Mouse (Mus musculus): ENCODE results near the gene Arhgap24. TPM values are rescaled to one million over a fixed set of nuclear protein-coding genes. Genes with fewer than 3 reads are reported as not detected.

The Arhgap24 gene
- polyA plus RNA-seq, 1 experiment from 2014 or later: 10.0 TPM

DNA sequence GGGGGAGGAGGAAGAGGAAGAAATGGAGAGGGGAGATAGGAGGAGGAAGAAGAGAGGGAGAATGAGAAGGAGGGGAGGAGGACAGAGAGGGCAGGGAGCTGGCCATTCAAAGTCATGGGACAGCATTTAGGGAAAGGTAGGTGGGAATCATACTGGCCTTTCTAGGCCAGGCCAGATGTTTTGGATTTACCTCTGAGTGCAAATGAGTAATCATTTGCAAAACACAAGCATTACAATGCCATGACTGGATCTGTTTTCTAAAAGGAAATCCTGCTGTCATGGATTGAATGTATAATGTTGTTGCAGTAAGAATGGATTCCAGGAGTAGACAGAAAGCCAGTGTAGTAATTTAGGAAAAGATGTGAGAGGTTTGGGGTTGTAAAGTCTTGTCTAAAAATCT lies 66.6 kb downstream of the Arhgap24 start:
- no peak for ATAC-seq (ENCODE audit: insufficient number of reproducible peaks, low FRiP score)
- no peaks in the 10 kb centered on the region for H3K9me3 ChIP-seq (replicated peaks)
- no peak overlapping the region for H3K4me2 ChIP-seq
- no peak overlapping the region for H3K9ac ChIP-seq
- H3K27me3 ChIP-seq (replicated peaks): no peaks in the 10 kb centered on the region
- no peak overlapping the region for H3K4me3 ChIP-seq
- H3K36me3 ChIP-seq: no peaks in the 10 kb centered on the region
- no peak overlapping the region for H3K27ac ChIP-seq (ENCODE audit: poor library complexity, severe bottlenecking)
- 0 out of 2 replicates have a peak, but pooled peaks cover 4% of the 10 kb centered on the region for H3K4me1 ChIP-seq (replicated peaks)

DNA sequence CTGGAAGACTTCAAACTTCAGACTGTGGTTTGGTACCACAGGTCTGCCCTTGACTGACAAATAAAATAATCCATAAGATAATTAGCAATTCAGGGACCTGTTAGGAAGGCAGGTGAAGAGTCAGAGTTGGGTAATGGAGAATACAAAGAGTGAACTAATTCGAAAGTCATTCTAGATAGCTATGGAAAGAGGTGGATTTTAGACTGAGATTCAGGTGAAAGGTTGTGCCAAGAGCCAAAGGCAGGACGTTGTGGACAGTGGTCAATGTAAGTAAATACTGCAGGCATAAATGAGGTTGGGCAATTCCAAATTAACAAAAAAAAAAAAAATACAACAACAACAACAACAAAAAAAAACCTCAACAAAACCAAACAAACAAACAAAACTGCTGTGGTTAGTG lies 67.2 kb downstream of the Arhgap24 start:
- no peak overlapping the region for H3K9ac ChIP-seq
- H3K4me1 ChIP-seq (replicated peaks): 0 out of 2 replicates have a peak, but pooled peaks cover 4% of the 10 kb centered on the region
- H3K4me2 ChIP-seq: no peak overlapping the region
- no peak overlapping the region for H3K4me3 ChIP-seq
- H3K27ac ChIP-seq (ENCODE audit: poor library complexity, severe bottlenecking): no peak overlapping the region
- no peaks in the 10 kb centered on the region for H3K27me3 ChIP-seq (replicated peaks)
- H3K36me3 ChIP-seq: no peaks in the 10 kb centered on the region
- ATAC-seq (ENCODE audit: insufficient number of reproducible peaks, low FRiP score): no peak
- 69% methylated on average over 2 of the region's 2 CpGs for WGBS
- H3K9me3 ChIP-seq (replicated peaks): no peaks in the 10 kb centered on the region

DNA sequence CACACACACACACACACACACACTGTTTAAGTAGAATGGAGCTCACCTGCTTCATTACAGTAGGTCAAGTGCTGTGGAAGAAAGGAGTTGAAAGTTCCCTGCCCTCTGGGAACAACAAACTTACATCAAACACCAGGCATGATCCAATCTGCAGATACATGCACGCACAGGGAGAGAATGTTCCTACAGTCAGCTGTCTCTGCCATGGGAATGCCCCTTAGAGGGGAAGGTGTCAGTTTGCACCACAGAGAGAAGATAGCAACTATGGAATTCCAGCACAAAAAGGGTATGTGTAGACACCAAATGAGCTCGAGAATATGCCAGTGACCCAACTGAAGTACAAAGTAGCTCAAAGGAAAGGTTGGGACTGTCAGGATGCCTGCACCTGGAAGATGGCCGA lies 69.0 kb downstream of the Arhgap24 start:
- no peak for ATAC-seq (ENCODE audit: insufficient number of reproducible peaks, low FRiP score)
- Histone ChIP-seq H3K9ac (no peak overlapping the region), H3K36me3 (no peaks in the 10 kb centered on the region), H3K27ac (ENCODE audit: poor library complexity, severe bottlenecking) (no peak overlapping the region), H3K27me3 (replicated peaks) (no peaks in the 10 kb centered on the region), H3K4me2 (no peak overlapping the region), H3K4me3 (no peak overlapping the region), H3K4me1 (replicated peaks) (0 out of 2 replicates have a peak, but pooled peaks cover 4% of the 10 kb centered on the region), H3K9me3 (replicated peaks) (no peaks in the 10 kb centered on the region)
- 38% methylated on average over 3 of the region's 3 CpGs for WGBS

DNA sequence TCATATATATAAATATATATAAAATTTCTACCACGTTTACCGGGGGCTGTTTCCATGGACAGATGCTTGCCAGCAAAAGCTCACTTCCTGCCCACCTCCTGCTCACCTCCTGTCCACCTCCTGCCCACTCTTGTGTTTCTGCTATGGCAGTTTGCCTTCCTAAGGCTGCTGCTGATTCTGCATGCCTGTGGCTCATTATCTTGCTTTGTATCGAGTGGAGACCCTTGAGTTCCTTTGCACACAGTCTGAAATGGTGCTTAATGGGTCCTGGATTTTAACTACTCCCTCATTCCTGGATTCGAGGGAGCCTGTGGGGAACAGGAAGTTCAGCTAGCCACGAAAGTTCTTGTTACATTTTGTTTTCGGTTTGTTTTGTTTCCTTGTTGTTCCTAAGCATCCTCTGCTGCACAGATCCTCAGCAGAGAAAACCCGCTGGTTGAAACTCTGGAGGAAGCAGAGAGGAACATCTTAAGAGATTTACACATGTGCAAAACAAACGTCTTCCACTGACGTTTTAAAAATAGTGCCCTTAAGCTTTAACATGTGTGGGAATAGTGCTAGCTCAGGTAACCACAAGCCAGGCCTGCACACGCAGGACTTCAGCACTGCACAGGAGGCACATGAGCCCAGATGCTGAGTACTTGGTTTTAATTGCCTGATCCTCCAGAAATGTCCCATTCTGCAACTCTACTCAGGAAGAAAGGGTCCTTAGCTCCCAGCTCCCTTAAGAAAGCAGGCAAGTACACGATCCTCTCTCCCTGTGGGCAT lies 69.9 kb downstream of the Arhgap24 start:
- Histone ChIP-seq H3K9me3 (replicated peaks) (no peaks in the 10 kb centered on the region), H3K4me2 (no peak overlapping the region), H3K9ac (no peak overlapping the region), H3K4me3 (no peak overlapping the region), H3K27me3 (replicated peaks) (no peaks in the 10 kb centered on the region), H3K36me3 (no peaks in the 10 kb centered on the region), H3K27ac (ENCODE audit: poor library complexity, severe bottlenecking) (no peak overlapping the region), H3K4me1 (replicated peaks) (0 out of 2 replicates have a peak, but pooled peaks cover 4% of the 10 kb centered on the region)
- 48% methylated on average over 11 of the region's 11 CpGs for WGBS
- ATAC-seq (ENCODE audit: insufficient number of reproducible peaks, low FRiP score): no peak

DNA sequence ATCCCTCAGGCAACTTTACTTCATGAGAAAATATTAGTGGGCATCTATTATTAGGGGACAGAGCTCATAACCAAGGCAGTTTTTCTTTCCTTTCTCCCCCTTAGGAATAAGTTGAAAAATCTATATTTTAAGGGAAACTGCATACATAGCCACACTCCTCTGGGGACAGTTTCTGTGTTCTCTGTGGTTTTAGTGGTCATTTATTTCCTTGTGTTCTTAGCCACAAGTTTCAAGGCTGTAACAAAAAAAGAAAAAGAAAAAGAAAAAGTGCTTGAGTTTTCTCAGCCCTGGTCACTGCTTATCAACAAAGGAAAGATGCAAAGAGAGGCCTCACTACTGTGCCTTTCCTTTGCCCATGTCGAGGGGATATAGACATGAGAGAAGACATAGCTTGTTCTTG lies 71.3 kb downstream of the Arhgap24 start:
- Histone ChIP-seq H3K4me3 (no peak overlapping the region), H3K36me3 (no peaks in the 10 kb centered on the region), H3K27ac (ENCODE audit: poor library complexity, severe bottlenecking) (no peak overlapping the region), H3K9me3 (replicated peaks) (no peaks in the 10 kb centered on the region), H3K9ac (no peak overlapping the region), H3K4me1 (replicated peaks) (0 out of 2 replicates have a peak, but pooled peaks cover 4% of the 10 kb centered on the region), H3K27me3 (replicated peaks) (no peaks in the 10 kb centered on the region), H3K4me2 (no peak overlapping the region)
- 58% methylated on average over 1 of the region's 1 CpGs for WGBS
- ATAC-seq (ENCODE audit: insufficient number of reproducible peaks, low FRiP score): no peak

DNA sequence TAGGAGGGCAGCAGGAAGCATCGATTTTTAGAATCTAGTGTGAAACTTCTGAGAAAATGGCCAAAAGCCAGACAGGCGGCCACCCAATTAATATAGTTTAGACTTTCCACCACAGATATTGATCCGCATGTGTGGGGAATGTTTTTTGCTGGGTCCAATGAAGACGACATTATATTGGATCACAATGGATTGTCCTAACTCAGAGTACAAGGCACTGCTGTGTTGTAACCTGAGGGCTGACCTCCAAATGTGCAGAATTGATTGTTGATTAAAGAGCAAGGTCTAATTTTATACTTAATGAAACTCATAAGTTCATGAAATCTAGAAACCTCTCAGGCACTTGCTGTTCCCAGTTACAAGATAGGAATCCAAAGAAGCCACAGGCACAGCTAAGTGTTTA lies 74.8 kb downstream of the Arhgap24 start:
- Histone ChIP-seq H3K27me3 (replicated peaks) (no peaks in the 10 kb centered on the region), H3K9me3 (replicated peaks) (no peaks in the 10 kb centered on the region), H3K9ac (no peak overlapping the region), H3K27ac (ENCODE audit: poor library complexity, severe bottlenecking) (no peak overlapping the region), H3K4me2 (no peak overlapping the region), H3K4me1 (replicated peaks) (0 out of 2 replicates have a peak, but pooled peaks cover 2% of the 10 kb centered on the region), H3K36me3 (no peaks in the 10 kb centered on the region), H3K4me3 (no peak overlapping the region)
- no peak for ATAC-seq (ENCODE audit: insufficient number of reproducible peaks, low FRiP score)
- 84% methylated on average over 4 of the region's 4 CpGs for WGBS

DNA sequence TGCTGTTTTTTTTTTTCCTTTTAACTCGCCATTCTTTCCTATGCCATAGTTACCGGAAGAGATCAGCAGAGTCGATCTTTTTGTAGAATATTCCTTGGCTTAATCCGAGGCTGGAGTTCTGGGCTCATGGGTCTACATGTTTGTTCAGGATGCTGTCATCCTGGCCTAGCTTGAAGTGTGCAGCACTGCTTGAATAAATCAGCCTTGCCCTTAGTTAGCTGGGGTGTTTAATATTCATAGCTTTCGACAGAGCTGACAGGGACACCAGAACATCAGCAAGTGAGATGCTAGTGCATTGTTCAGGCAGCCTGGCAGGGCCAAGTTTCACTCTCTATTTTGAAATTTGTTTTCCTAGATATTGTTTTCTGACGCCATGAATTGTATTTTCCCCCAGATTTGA lies 79.1 kb downstream of the Arhgap24 start:
- Histone ChIP-seq H3K27me3 (replicated peaks) (no peaks in the 10 kb centered on the region), H3K27ac (ENCODE audit: poor library complexity, severe bottlenecking) (no peak overlapping the region), H3K9me3 (replicated peaks) (no peaks in the 10 kb centered on the region), H3K4me3 (no peak overlapping the region), H3K36me3 (no peaks in the 10 kb centered on the region), H3K4me1 (replicated peaks) (no peaks in the 10 kb centered on the region), H3K9ac (no peak overlapping the region), H3K4me2 (no peak overlapping the region)
- 75% methylated on average over 6 of the region's 6 CpGs for WGBS
- ATAC-seq (ENCODE audit: insufficient number of reproducible peaks, low FRiP score): no peak

DNA sequence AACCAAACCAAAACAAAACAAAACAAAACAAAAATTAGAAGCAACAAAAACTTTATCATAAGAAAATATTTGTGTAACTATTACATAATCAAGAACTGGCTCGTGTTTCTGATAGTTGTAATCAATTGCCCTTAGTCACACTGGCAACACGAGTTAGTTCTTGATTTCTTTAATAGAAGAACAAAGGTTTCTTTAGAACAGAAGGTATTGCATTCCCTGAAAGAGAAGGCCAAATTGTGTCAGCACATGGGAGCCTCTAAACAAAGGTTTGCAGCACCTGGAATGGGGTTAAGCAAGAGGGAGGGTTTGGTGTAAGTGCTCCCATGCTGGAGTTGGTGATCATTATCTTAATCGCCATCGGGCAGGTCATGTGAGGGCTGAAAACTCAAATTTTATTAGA lies 82.8 kb downstream of the Arhgap24 start:
- 63% methylated on average over 4 of the region's 4 CpGs for WGBS

DNA sequence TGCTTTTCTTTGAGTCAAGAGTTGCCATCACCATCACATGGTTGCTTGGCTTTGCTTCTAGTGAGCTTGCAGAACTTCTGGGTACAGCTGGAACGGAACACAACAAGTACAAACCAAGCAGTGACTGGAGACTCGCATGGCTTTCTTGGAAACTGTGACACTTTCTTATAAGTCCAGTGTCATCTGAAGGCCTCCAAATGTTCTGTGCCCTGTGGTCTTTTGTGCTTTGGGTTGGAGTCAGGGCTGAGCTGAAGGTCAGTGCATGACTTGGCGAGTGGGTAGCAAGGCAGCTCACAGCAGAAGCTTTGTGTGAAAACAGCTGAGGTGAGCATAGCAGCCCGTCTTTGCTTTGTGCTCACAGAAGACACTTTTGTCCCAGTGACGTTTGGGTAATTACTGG lies 87.6 kb downstream of the Arhgap24 start:
- no peak overlapping the region for H3K4me2 ChIP-seq
- H3K9ac ChIP-seq: no peak overlapping the region
- ATAC-seq (ENCODE audit: insufficient number of reproducible peaks, low FRiP score): no peak
- WGBS: 70% methylated on average over 5 of the region's 5 CpGs
- no peaks in the 10 kb centered on the region for H3K9me3 ChIP-seq (replicated peaks)
- no peaks in the 10 kb centered on the region for H3K36me3 ChIP-seq
- no peak overlapping the region for H3K27ac ChIP-seq (ENCODE audit: poor library complexity, severe bottlenecking)
- H3K4me3 ChIP-seq: no peak overlapping the region
- H3K27me3 ChIP-seq (replicated peaks): no peaks in the 10 kb centered on the region
- no peaks in the 10 kb centered on the region for H3K4me1 ChIP-seq (replicated peaks)

More for the DNA sequence above, 82.8 kb downstream of the Arhgap24 start:
- H3K9me3 ChIP-seq (replicated peaks): no peaks in the 10 kb centered on the region
- no peaks in the 10 kb centered on the region for H3K4me1 ChIP-seq (replicated peaks)
- ATAC-seq (ENCODE audit: insufficient number of reproducible peaks, low FRiP score): no peak
- no peak overlapping the region for H3K9ac ChIP-seq
- H3K4me3 ChIP-seq: no peak overlapping the region
- no peak overlapping the region for H3K4me2 ChIP-seq
- no peaks in the 10 kb centered on the region for H3K27me3 ChIP-seq (replicated peaks)
- H3K27ac ChIP-seq (ENCODE audit: poor library complexity, severe bottlenecking): no peak overlapping the region
- H3K36me3 ChIP-seq: no peaks in the 10 kb centered on the region

DNA sequence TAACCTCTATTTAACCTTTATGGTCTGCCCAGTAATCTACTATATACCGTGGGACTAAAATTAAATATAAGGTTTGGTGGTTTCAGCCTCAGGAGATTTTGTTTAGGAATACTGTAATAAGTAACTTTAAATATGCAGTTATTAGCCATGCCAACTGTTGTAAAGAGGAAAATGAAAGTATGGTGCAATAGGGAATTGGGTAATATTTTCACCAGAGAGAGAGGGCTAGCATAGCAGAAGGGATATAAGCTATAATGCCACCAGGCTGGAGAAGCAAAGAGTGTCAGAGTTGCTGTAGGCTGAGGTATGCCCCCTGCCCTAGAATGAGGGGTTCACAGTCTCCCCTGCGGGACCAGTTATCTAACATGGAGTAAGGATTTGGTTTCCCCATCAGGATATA lies 90.3 kb downstream of the Arhgap24 start:
- no peak overlapping the region for H3K4me3 ChIP-seq
- no peak for ATAC-seq (ENCODE audit: insufficient number of reproducible peaks, low FRiP score)
- no peak overlapping the region for H3K4me2 ChIP-seq
- H3K9ac ChIP-seq: no peak overlapping the region
- H3K4me1 ChIP-seq (replicated peaks): no peaks in the 10 kb centered on the region
- no peak overlapping the region for H3K27ac ChIP-seq (ENCODE audit: poor library complexity, severe bottlenecking)
- no peaks in the 10 kb centered on the region for H3K36me3 ChIP-seq
- H3K9me3 ChIP-seq (replicated peaks): no peaks in the 10 kb centered on the region; the same call in 1 of the 2 replicates
- no peaks in the 10 kb centered on the region for H3K27me3 ChIP-seq (replicated peaks)
- 80% methylated on average over 2 of the region's 2 CpGs for WGBS

DNA sequence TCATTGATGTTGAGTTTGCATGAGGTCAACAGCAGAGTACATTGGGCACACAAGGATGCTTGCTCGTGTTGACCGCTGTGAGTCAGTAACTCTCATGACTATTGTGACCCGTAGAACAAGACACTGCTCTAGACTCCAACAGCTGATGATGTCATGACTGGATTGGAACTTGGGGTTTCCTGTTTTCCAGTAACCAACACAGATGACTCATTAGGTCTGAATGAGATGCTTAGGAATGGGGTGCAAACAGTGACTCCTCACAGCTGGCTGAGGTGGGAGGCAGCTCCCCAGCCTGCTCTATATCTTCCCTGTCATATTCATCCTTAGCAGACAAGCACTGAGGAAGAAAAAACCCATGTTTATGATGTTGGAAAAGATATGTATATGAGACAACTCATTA lies 95.6 kb downstream of the Arhgap24 start:
- Histone ChIP-seq H3K4me3 (no peak overlapping the region), H3K4me1 (replicated peaks) (no peaks in the 10 kb centered on the region), H3K27me3 (replicated peaks) (no peaks in the 10 kb centered on the region), H3K9ac (no peak overlapping the region), H3K4me2 (no peak overlapping the region), H3K9me3 (replicated peaks) (no peaks in the 10 kb centered on the region; the same call in 1 of the 2 replicates), H3K36me3 (no peaks in the 10 kb centered on the region), H3K27ac (ENCODE audit: poor library complexity, severe bottlenecking) (no peak overlapping the region)
- no peak for ATAC-seq (ENCODE audit: insufficient number of reproducible peaks, low FRiP score)
- 92% methylated on average over 3 of the region's 3 CpGs for WGBS

DNA sequence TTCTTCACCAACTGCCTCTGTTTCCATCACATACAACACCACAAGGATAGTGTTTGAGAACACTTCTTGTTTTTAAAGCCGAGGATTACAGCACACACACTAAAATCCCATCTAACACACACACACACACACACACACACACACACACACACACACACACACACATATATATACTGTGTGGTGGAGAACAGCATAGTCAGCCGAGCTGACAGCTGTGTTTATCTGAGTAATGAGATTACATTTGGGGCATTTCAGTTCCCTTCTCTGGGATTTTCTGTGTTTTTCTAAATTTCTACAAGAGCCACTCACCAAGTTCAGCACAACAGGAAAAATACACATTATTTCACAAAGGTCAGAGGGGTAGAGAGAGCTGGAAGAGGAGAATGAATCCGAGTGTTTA lies 96.5 kb downstream of the Arhgap24 start:
- no peaks in the 10 kb centered on the region for H3K4me1 ChIP-seq (replicated peaks)
- WGBS: 60% methylated on average over 3 of the region's 3 CpGs

More for the DNA sequence above, 96.5 kb downstream of the Arhgap24 start:
- no peaks in the 10 kb centered on the region for H3K36me3 ChIP-seq
- H3K9me3 ChIP-seq (replicated peaks): no peaks in the 10 kb centered on the region; the same call in 1 of the 2 replicates
- H3K9ac ChIP-seq: no peak overlapping the region
- no peak overlapping the region for H3K27ac ChIP-seq (ENCODE audit: poor library complexity, severe bottlenecking)
- no peaks in the 10 kb centered on the region for H3K27me3 ChIP-seq (replicated peaks)
- H3K4me2 ChIP-seq: no peak overlapping the region
- no peak overlapping the region for H3K4me3 ChIP-seq
- no peak for ATAC-seq (ENCODE audit: insufficient number of reproducible peaks, low FRiP score)
